Mouse (Mus musculus) hindbrain, postnatal 0 days (tissue): ENCODE measurements at regions not wholly inside any gene's neighbourhood (a gene's known extent, or its start where the extent isn't known, plus 50 kb on each side); places are given as distances from the start of the nearest gene placed in this dataset.

Experiments
- ATAC-seq: fragments of 200-750 bp; cut with Nextera tagmentation; 2 replicates; pipeline ENCODE4 v1.8.0; 2017; ENCODE audit warnings: mild to moderate bottlenecking, moderate TSS enrichment, moderate library complexity
- DNase-seq: peaks from one replicate; pipeline ENCODE4 v3.0.0-alpha.2; 2015; ENCODE audit warnings: low spot score
- H3K27ac ChIP-seq: fragments of 300-500 bp; sonication (generic); 2 replicates; pipeline ENCODE4 v1.5.1; 2014; ENCODE audit warnings: mild to moderate bottlenecking
- H3K27me3 ChIP-seq: fragments of 300-500 bp; sonication (generic); 2 replicates; pipeline ENCODE4 v1.6.1; 2014; ENCODE audit warnings: low read length, mixed read lengths; ENCODE audit not compliant: insufficient read depth
- H3K36me3 ChIP-seq: fragments of 300-500 bp; sonication (generic); 2 replicates; pipeline ENCODE4 v1.6.1; 2014; ENCODE audit warnings: low read length, mixed read lengths; ENCODE audit not compliant: insufficient read depth
- H3K4me1 ChIP-seq: fragments of 300-500 bp; sonication (generic); 2 replicates; pipeline ENCODE4 v1.6.1; 2014; ENCODE audit warnings: antibody characterized with exemption, low read length, mixed read lengths; ENCODE audit not compliant: insufficient read depth
- H3K4me2 ChIP-seq: fragments of 300-500 bp; sonication (generic); 2 replicates; pipeline ENCODE4 v1.6.1; 2014; ENCODE audit warnings: low read depth, mild to moderate bottlenecking, low read length, moderate library complexity, mixed read lengths
- H3K4me3 ChIP-seq: fragments of 300-500 bp; sonication (generic); 2 replicates; pipeline ENCODE4 v1.5.1; 2014; ENCODE audit warnings: low read length
- H3K9ac ChIP-seq: fragments of 300-500 bp; sonication (generic); replicated peaks from 2 replicates; pipeline ENCODE4 v1.6.1; 2014; ENCODE audit warnings: mild to moderate bottlenecking, low read length, moderate library complexity, mixed read lengths
- H3K9me3 ChIP-seq: fragments of 300-500 bp; sonication (generic); 2 replicates; pipeline ENCODE4 v1.6.1; 2016; ENCODE audit warnings: low read length, mixed read lengths
- CTCF ChIP-seq: IDR thresholded peaks from 2 replicates; pipeline ENCODE4 v1.5.1; 2016; ENCODE audit warnings: antibody characterized with exemption, control low read depth, low read depth
- WGBS: fragments of 180-500 bp; shearing (Covaris S2); extraction: QIAGEN DNeasy Blood & Tissue Kit; methylation state at CpG from one replicate; pipeline ENCODE4 v1.1.7; 2014; 5-methylcytosine and 5-hydroxymethylcytosine counted together

GRCm38 (mm10) chr2:117003976-117004375 lies 117.2 kb upstream of the Spred1 start:
- H3K27me3 ChIP-seq, result no peaks in the 10 kb centered on the region
- no peak overlapping the region for H3K4me2 ChIP-seq
- DNase-seq (no peak), ATAC-seq (no peak)
- WGBS, result 94% methylated on average over 2 of the region's 2 CpGs
- H3K9me3 ChIP-seq, result no peaks in the 10 kb centered on the region
- H3K9ac ChIP-seq, result no peak overlapping the region
- H3K4me1 ChIP-seq, result no peaks in the 10 kb centered on the region
- H3K4me3 ChIP-seq, result no peak overlapping the region
- TF ChIP-seq CTCF, result no peak
- H3K36me3 ChIP-seq, result no peaks in the 10 kb centered on the region
- no peak overlapping the region for H3K27ac ChIP-seq

- DNase-seq, result no peak
- 93% methylated on average over 2 of the region's 2 CpGs for WGBS
- ATAC-seq, result no peak
- H3K4me1 ChIP-seq, result no peaks in the 10 kb centered on the region
- H3K4me2 ChIP-seq, result no peak overlapping the region
- no peak overlapping the region for H3K27ac ChIP-seq
- TF ChIP-seq CTCF, result no peak
- no peak overlapping the region for H3K4me3 ChIP-seq
- no peak overlapping the region for H3K9ac ChIP-seq
- no peaks in the 10 kb centered on the region for H3K27me3 ChIP-seq
- H3K36me3 ChIP-seq, result no peaks in the 10 kb centered on the region
- no peaks in the 10 kb centered on the region for H3K9me3 ChIP-seq
Measured at GRCm38 (mm10) chr2:117006846-117007245, 114.3 kb upstream of the Spred1 start.

GRCm38 (mm10) chr2:117008922-117009321 lies 112.3 kb upstream of the Spred1 start:
- Histone ChIP-seq H3K4me2 (no peak overlapping the region), H3K9me3 (no peaks in the 10 kb centered on the region), H3K27me3 (no peaks in the 10 kb centered on the region), H3K9ac (no peak overlapping the region), H3K4me1 (no peaks in the 10 kb centered on the region), H3K4me3 (no peak overlapping the region), H3K27ac (no peak overlapping the region), H3K36me3 (no peaks in the 10 kb centered on the region)
- DNase-seq (no peak), ATAC-seq (no peak)
- TF ChIP-seq CTCF, result no peak

- 82% methylated on average over 6 of the region's 6 CpGs for WGBS
- ATAC-seq, result no peak
- H3K9me3 ChIP-seq, result no peaks in the 10 kb centered on the region
- no peak overlapping the region for H3K9ac ChIP-seq
- H3K36me3 ChIP-seq, result no peaks in the 10 kb centered on the region
- no peak overlapping the region for H3K4me3 ChIP-seq
- H3K27ac ChIP-seq, result no peak overlapping the region
- H3K4me1 ChIP-seq, result no peaks in the 10 kb centered on the region
- TF ChIP-seq CTCF, result no peak
- DNase-seq, result no peak
- no peaks in the 10 kb centered on the region for H3K27me3 ChIP-seq
- H3K4me2 ChIP-seq, result no peak overlapping the region
Measured at GRCm38 (mm10) chr2:117010001-117010400, 111.2 kb upstream of the Spred1 start.

- Histone ChIP-seq H3K9me3 (no peaks in the 10 kb centered on the region), H3K4me3 (no peak overlapping the region), H3K9ac (no peak overlapping the region), H3K4me2 (no peak overlapping the region), H3K27me3 (no peaks in the 10 kb centered on the region), H3K36me3 (no peaks in the 10 kb centered on the region), H3K27ac (no peak overlapping the region), H3K4me1 (no peaks in the 10 kb centered on the region)
- DNase-seq (no peak), ATAC-seq (no peak)
- no peak for TF ChIP-seq CTCF
Measured at GRCm38 (mm10) chr2:117010942-117011341, 110.2 kb upstream of the Spred1 start.

GRCm38 (mm10) chr2:117017921-117018651 lies 103.1 kb upstream of the Spred1 start:
- H3K9ac ChIP-seq, result no peak overlapping the region
- no peaks in the 10 kb centered on the region for H3K27me3 ChIP-seq
- ATAC-seq (no peak; the same call in 1 of the 2 replicates), DNase-seq (no peak)
- no peak overlapping the region for H3K4me2 ChIP-seq
- no peaks in the 10 kb centered on the region for H3K9me3 ChIP-seq
- WGBS, result 43% methylated on average over 12 of the region's 12 CpGs
- no peak overlapping the region for H3K4me3 ChIP-seq
- no peaks in the 10 kb centered on the region for H3K4me1 ChIP-seq
- H3K36me3 ChIP-seq, result no peaks in the 10 kb centered on the region
- H3K27ac ChIP-seq, result no peak overlapping the region
- no peak for TF ChIP-seq CTCF

GRCm38 (mm10) chr2:117018917-117019538 lies 102.1 kb upstream of the Spred1 start:
- no peak overlapping the region for H3K4me2 ChIP-seq
- DNase-seq, result peak; percentile 44
- H3K9me3 ChIP-seq, result no peaks in the 10 kb centered on the region
- H3K27me3 ChIP-seq, result no peaks in the 10 kb centered on the region
- H3K27ac ChIP-seq, result peak overlapping the region; percentile 27; the same call in 1 of the 2 replicates
- TF ChIP-seq CTCF, result no peak
- H3K4me1 ChIP-seq, result no peaks in the 10 kb centered on the region
- no peak for ATAC-seq
- no peaks in the 10 kb centered on the region for H3K36me3 ChIP-seq
- WGBS, result 29% methylated on average over 6 of the region's 6 CpGs
- no peak overlapping the region for H3K9ac ChIP-seq
- no peak overlapping the region for H3K4me3 ChIP-seq
